Mouse (Mus musculus) bone marrow, adult 2 months (tissue): Measurements from ENCODE around the gene Rffl.

ENCODE experiments used
- CTCF ChIP-seq: fragments of 200-500 bp; IDR thresholded peaks from 2 replicates; pipeline ENCODE4 v1.5.1; 2011; ENCODE audit warnings: low read length, control low read depth; ENCODE audit not compliant: control insufficient read depth, insufficient read depth
- POLR2A ChIP-seq: fragments of 200-500 bp; IDR thresholded peaks from 2 replicates; pipeline ENCODE4 v1.6.1; 2011; ENCODE audit warnings: low read depth, mild to moderate bottlenecking, control low read depth, low read length, borderline replicate concordance; ENCODE audit not compliant: control insufficient read depth

DNA sequence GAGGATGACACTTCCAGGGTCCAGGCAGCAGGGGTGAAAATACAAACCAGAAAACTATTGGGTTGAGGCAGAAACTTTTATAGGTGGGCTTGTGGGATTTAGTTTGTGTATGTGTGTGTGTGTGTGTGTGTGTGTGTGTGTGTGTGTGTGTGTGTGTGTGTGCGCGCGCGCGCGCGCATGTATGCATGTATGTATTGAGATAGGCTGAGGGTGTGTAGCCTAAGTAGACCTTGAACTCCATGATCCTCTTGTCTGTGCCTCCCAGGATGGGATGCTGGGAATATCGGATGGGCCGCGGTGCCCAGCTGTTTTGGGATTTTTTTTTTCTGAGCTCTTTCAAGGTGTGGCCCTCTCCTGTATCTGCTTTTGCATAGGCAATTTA, 37.6 kb upstream of the Rffl start:
- TF ChIP-seq CTCF = no peak
- no peak for TF ChIP-seq POLR2A
